Mouse (Mus musculus): Measurements from ENCODE around the gene Meis2. TPM values are rescaled to one million over a fixed set of nuclear protein-coding genes. Genes with fewer than 3 reads are reported as not detected.

Meis2 gene
- total and polyA plus RNA-seq, 3 experiments, result 3.1 to 9.8 TPM; not detected in 1

DNA sequence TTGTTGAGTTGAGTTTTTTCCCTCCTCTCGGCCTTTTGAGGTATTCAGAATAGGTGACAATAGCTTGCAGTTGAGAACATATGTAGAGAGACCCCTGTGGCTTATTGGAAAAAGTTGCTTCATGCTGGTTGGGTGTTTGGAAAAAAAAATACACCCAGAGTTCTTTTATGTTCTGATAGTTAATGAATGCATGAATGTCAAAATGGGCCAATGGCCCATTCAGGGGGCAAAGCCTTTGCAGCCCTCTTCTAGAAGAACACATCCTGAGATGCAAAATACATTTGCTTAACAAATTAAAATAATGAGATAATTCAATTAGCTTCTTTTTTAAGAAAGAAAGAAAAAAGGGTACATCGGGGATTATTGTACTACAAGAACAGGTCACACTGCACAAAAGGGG lies 69.2 kb downstream of the Meis2 start:
- Histone ChIP-seq H3K4me1 (ENCODE audit: control insufficient read depth in 1 of 2, insufficient read depth in 2 of 2, low read length in 2 of 2) (no peaks in the 10 kb centered on the region), H3K9ac (ENCODE audit: control insufficient read depth, low read depth, low read length, poor library complexity, severe bottlenecking) (no peak overlapping the region), H3K36me3 (ENCODE audit: control insufficient read depth in 1 of 2, insufficient read depth in 2 of 2, low read length in 2 of 2) (no peaks in the 10 kb centered on the region; a peak in 1 of 4 replicates), H3K27ac (ENCODE audit: control insufficient read depth, low read depth, low read length) (no peak overlapping the region), H3K27me3 (ENCODE audit: control insufficient read depth in 1 of 2, insufficient read depth in 2 of 2, low read length in 2 of 2) (no peaks in the 10 kb centered on the region), H3K79me2 (ENCODE audit: control insufficient read depth, insufficient read depth, low read length, poor library complexity) (no peaks in the 10 kb centered on the region), H3K9me3 (replicated peaks; ENCODE audit: insufficient read depth, low read length) (no peaks in the 10 kb centered on the region), H3K4me3 (ENCODE audit: control insufficient read depth in 1 of 2, insufficient read depth in 1 of 2, low read depth in 2 of 2, low read length in 2 of 2) (no peak overlapping the region)
- DNase-seq (ENCODE audit: low read depth, low spot score), result no peak
- TF ChIP-seq MYC (IDR thresholded peaks at IDR 0.05; ENCODE audit: low read depth, low read length) (no peak), KAT2A (conservative IDR thresholded peaks at IDR 0.05; ENCODE audit: low read depth, low read length) (no peak), EP300 (IDR thresholded peaks at IDR 0.05; ENCODE audit: low read depth in 1 of 2, low read length in 2 of 2) (no peak), SIN3A (IDR thresholded peaks at IDR 0.05; ENCODE audit: low read length) (no peak), HCFC1 (IDR thresholded peaks at IDR 0.05; ENCODE audit: low read depth, low read length) (no peak), ZMIZ1 (IDR thresholded peaks at IDR 0.05; ENCODE audit: low read depth, low read length) (no peak), USF2 (IDR thresholded peaks at IDR 0.05; ENCODE audit: borderline replicate concordance in 1 of 2, insufficient read depth in 1 of 2, low read depth in 1 of 2, low read length in 2 of 2) (no peak), E2F4 (IDR thresholded peaks at IDR 0.05; ENCODE audit: borderline replicate concordance, low read depth, low read length) (no peak), GABPA (IDR thresholded peaks at IDR 0.05; ENCODE audit: low read depth, low read length) (no peak), MAFK (IDR thresholded peaks at IDR 0.05; ENCODE audit: borderline replicate concordance, low read depth, low read length) (no peak)

DNA sequence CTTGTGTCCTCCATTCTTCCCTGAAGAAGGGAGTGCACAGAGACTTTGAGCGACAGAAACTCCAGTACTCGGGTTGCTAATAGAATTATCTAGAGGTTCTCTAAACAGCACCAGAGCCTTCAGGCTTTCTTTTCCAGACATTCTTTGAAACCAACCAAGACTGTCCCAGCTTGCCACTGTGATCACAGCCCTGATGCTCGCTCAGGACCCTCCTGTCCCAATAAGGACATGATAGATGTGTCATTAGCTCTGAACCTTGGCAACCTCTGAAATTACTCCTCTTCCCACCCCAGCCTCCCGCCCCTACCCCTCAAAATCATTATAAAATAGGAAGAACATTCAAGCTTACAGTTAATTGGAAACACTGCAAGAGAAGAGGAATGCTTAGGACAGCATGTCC lies 71.8 kb downstream of the Meis2 start:
- no peak overlapping the region for H3K9ac ChIP-seq (ENCODE audit: control insufficient read depth, low read depth, low read length, poor library complexity, severe bottlenecking)
- no peak for TF ChIP-seq RAD21 (IDR thresholded peaks at IDR 0.05; ENCODE audit: low read depth, low read length)
- no peak overlapping the region for H3K27ac ChIP-seq (ENCODE audit: control insufficient read depth, low read depth, low read length)
- H3K9me3 ChIP-seq (replicated peaks; ENCODE audit: insufficient read depth, low read length), result no peaks in the 10 kb centered on the region
- H3K79me2 ChIP-seq (ENCODE audit: control insufficient read depth, insufficient read depth, low read length, poor library complexity), result no peaks in the 10 kb centered on the region
- H3K27me3 ChIP-seq (ENCODE audit: control insufficient read depth in 1 of 2, insufficient read depth in 2 of 2, low read length in 2 of 2), result no peaks in the 10 kb centered on the region
- DNase-seq (ENCODE audit: low read depth, low spot score), result no peak
- H3K36me3 ChIP-seq (ENCODE audit: control insufficient read depth in 1 of 2, insufficient read depth in 2 of 2, low read length in 2 of 2), result no peaks in the 10 kb centered on the region; a peak in 1 of 4 replicates
- no peak overlapping the region for H3K4me3 ChIP-seq (ENCODE audit: control insufficient read depth in 1 of 2, insufficient read depth in 1 of 2, low read depth in 2 of 2, low read length in 2 of 2)
- no peaks in the 10 kb centered on the region for H3K4me1 ChIP-seq (ENCODE audit: control insufficient read depth in 1 of 2, insufficient read depth in 2 of 2, low read length in 2 of 2)

DNA sequence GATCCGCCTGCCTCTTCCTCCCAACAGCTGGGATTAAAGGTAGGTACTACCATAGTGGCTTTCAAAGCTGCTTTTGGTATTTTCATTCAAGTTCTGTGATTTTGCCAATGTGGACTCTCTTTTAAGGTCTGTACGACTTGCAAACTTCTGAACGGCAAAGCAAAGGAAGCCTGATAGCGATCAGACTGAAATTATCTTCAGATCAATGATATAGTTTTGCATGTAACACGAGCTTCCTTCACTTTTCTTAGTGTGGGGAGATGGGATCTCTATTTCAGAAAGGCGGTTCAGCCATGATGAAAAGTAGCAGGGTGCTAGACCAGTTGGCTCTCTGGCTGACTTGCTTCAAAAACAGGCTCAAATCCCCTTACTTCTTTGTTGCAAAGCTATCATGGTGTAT lies 76.4 kb downstream of the Meis2 start:
- no peak for TF ChIP-seq BHLHE40 (IDR thresholded peaks at IDR 0.05; ENCODE audit: borderline replicate concordance, low read depth, low read length)
- TF ChIP-seq CTCF (IDR thresholded peaks at IDR 0.05 in 2 of 3, conservative IDR thresholded peaks at IDR 0.05 in 1 of 3; ENCODE audit: control insufficient read depth in 1 of 3, insufficient read depth in 1 of 3, low read depth in 2 of 3, low read length in 3 of 3, poor library complexity in 1 of 3, severe bottlenecking in 1 of 3), result no peak
- no peak for TF ChIP-seq NELFE (IDR thresholded peaks at IDR 0.05; ENCODE audit: low read depth, low read length)
- TF ChIP-seq NRF1 (IDR thresholded peaks at IDR 0.05; ENCODE audit: insufficient read depth, low read depth, low read length, poor library complexity, severe bottlenecking), result no peak
- TF ChIP-seq MEF2A (IDR thresholded peaks at IDR 0.05; ENCODE audit: extremely low read depth, insufficient replicate concordance, low read depth, low read length, poor library complexity, severe bottlenecking), result no peak
- TF ChIP-seq POLR2AphosphoS5 (IDR thresholded peaks at IDR 0.05; ENCODE audit: borderline replicate concordance, low read depth, low read length), result no peak
- no peak for TF ChIP-seq TAL1 (IDR thresholded peaks at IDR 0.05; ENCODE audit: low read length)
- no peak for TF ChIP-seq GABPA (IDR thresholded peaks at IDR 0.05; ENCODE audit: low read depth, low read length)
- H3K4me3 ChIP-seq (ENCODE audit: control insufficient read depth in 1 of 2, insufficient read depth in 1 of 2, low read depth in 2 of 2, low read length in 2 of 2), result no peak overlapping the region
- no peak overlapping the region for H3K27ac ChIP-seq (ENCODE audit: control insufficient read depth, low read depth, low read length)
- no peak overlapping the region for H3K9ac ChIP-seq (ENCODE audit: control insufficient read depth, low read depth, low read length, poor library complexity, severe bottlenecking)
- DNase-seq (ENCODE audit: low read depth, low spot score), result no peak
- H3K9me3 ChIP-seq (replicated peaks; ENCODE audit: insufficient read depth, low read length), result no peaks in the 10 kb centered on the region
- H3K36me3 ChIP-seq (ENCODE audit: control insufficient read depth in 1 of 2, insufficient read depth in 2 of 2, low read length in 2 of 2), result no peaks in the 10 kb centered on the region; a peak in 1 of 4 replicates
- H3K27me3 ChIP-seq (ENCODE audit: control insufficient read depth in 1 of 2, insufficient read depth in 2 of 2, low read length in 2 of 2), result no peaks in the 10 kb centered on the region
- no peaks in the 10 kb centered on the region for H3K4me1 ChIP-seq (ENCODE audit: control insufficient read depth in 1 of 2, insufficient read depth in 2 of 2, low read length in 2 of 2)
- no peaks in the 10 kb centered on the region for H3K79me2 ChIP-seq (ENCODE audit: control insufficient read depth, insufficient read depth, low read length, poor library complexity)

Measured in MEL (cell line).